Mouse (Mus musculus) hindlimb bud, embryonic 11.5 days (tissue): ENCODE data around the gene Dcbld1.
"Not testable (repeated sequence)": the region's sequence is repeated elsewhere in the genome, so short reads cannot be mapped to it uniquely, and the experiment has no call there.

Experiments
- DNase-seq: peaks from one replicate; pipeline ENCODE4 v3.0.0-alpha.2; 2012; ENCODE audit warnings: low read depth, low spot score; ENCODE audit errors: extremely low spot score

The Dcbld1 gene

DNA sequence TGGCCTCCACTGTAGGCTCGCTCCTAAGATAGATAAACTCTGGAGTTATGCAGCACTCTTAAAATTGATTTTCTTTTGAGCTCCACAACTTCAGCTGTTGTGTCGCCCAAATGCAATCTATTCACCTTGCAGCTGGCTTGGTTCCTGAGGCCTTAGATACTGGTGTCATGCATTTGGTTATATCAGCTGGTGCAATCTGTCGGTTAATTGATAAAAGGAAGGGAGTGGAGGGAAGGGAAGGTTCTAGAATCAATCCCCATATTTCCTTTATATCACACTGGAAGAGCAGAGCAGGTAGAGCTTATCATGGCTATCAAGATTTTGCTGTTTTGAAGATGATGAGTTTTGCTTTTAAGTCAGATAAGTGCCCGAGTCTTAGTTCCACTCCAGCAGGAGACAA is 26.8 kb downstream of the Dcbld1 start:
- DNase-seq = no peak

DNA sequence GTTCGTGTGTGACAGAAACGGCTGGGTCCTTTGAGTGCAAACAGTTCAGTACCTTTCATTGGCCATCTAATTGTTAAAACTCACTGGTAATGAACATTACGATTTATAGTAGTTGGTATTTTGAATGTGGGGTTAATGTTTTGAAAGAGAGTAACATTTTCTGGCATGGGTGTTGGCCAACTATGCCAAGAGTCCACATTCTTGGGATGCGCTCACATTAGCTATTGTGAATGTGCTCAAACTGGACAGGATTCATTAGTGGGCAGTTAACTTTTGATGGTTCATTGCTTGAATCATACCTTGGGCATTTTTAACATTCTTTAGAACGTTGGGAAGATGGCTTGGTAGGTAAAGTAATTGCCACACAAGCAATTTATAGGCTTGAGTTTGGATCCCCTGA is 30.7 kb downstream of the Dcbld1 start:
- DNase-seq = no peak

DNA sequence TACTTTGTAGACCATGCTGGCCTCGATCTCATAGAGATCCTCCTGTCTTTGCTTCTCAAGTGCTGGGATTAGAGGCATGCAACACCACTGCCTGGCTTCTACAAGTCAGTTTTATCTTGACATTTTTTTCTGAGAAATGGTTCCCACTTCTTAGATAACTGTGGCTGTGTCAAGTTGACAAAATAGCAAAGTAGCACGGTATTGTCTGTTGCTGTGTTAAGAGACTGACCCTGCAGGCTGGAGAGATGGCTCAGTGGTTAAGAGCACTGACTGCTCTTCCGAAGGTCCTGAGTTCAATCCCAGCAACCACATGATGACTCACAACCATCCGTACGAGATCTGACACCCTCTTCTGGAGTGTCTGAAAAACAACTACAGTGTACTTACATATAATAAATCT is 35.5 kb downstream of the Dcbld1 start:
- no peak for DNase-seq

DNA sequence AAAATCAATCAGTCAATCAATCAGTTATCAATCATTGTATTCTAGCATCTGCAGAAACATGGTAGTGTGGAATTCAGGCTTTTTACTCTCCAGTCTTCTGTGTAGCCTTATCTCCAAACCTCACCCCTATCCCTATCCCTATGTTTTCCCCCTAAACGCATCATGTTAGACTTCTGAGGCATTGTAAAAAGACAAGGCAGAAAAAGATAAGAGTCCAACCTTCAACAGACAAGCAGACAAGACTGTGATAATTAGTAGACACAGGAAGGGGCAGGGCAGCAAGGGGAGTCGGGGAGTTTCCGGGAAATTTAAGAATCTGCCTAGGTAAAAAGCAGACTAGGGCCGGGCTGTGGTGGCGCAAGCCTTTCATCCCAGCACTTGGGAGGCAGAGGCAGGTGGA is 38.0 kb downstream of the Dcbld1 start:
- DNase-seq = no peak

DNA sequence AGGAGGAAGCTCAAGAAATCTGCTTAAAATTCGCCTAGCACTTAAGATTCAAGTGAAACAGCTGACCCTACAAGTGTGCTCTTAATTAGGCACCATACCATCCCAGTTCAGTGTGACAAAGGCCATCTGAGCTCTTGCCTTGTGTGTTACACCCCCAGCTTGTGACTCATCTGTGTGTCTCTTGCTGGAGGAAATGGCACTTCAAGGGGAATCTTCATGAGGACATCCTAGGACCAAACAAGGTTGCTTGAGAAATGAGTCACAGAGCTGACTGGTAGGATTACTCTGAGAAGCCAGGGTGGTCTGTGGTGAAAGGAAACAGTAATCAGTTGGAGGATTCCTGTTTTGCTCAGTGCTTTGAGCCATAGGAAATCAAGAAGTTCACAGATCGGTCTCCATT is 39.6 kb downstream of the Dcbld1 start:
- no peak for DNase-seq

DNA sequence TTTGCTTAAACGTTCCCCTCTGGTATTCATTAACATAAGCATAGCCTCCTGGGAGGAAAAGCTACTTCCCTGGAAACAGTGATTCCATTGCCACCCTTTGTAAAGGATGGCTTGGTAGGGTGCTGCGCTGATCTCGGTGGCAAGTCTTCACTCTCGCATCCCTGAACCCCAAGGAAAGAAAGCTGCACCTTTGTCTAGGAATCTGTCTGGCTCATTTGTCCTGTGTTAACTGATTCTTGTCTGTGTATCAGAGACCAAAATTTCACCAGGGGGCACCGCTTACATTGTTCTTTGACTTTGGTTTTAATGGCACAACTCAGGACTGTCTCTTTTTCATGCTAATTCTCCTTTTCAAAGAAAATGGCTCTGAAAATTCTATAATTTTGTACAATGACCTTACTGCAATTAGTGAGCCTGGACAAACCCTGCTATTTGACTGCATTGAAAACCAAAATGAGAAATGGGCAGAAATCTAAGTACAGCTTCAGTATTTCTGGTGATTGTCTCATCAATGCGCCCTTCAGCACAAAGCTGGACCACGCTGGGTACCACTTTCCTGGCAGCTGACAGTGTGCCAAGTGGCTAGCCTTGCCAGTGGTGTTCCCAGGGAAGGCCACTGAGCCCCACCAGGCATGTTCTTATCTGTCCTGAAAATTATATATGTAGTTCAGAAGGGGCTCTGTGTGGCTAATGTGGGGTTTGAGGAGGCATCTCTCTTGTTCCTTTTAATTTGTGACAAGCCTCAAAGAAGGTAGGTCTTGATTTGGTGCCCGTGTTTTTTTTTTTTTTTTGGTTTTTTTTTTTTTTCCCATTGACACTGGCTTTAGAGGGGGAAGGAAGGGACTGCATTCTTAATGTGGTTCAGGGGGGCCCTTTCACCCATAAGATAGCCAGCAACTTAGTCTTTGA is 40.8 kb downstream of the Dcbld1 start:
- no peak for DNase-seq

DNA sequence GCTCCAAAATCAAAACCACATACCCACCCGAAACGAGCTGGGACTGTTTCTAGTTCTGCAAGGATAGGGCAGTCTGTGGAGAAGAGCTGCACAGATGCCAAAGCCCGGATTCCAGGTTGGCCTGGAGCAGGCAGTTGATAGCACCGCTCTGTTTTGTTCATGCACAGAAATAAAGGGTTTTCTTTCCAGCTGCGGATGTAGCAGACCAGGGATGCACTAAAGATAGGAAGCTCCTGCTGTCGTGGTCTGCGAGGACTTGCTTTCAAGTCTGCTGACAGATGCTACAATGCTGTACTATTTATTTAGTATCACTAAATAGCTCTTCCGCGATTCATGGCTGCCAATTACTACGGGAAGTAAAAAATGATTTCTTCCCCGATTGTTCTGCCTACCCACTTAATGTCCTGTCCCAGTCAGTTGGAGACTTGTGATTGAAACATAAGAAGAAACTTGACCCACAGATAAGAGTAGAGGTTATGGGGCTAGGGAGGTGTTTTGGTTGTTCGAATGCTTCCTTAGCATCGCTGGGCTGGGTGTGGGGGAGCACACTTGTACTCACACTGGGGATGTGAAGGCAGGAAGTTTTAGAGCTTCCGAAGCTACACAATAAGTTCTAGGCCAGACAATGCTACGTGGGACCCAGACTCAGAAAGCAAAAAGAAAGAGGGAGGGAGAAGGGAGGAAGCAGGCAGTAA is 41.6 kb downstream of the Dcbld1 start:
- DNase-seq = no peak

DNA sequence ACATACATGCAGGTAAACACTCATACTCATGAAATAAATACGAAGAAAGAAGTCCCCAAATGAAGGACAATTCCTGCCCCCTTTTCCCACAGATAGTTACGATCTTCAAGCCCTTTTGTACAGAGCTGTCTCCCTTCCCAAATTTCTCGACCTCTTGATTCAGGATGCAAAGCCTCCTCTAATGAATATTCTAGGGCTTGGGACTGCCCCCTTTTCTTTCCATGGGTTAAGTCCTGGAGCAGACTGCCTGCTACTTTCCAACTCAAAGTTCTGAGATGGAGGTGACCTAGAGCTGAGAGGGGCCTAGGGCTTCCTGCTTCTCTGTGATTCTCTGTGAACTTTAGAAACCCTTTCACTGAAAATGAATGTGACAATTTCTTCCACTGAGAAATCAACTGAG is 43.2 kb downstream of the Dcbld1 start:
- no peak for DNase-seq

DNA sequence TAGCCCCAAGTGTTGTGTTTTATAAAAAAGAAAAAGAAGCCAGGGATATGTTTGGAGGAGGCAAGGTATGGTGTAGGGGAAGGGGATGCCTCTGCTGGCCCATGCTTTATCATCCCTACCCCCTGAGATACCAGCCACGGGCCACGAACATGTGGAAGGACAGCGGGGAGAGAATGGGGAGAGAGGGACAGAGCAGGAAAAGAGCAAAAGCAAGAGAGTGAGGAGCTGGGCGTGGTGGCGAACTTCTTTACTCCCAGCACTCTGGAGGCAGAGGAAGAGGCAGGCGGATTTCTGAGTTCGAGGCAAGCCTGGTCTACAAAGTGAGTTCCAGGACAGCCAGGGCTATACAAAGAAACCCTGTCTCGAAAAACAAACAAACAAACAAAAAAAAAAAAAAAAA is 44.1 kb downstream of the Dcbld1 start:
- DNase-seq = not testable (repeated sequence)

DNA sequence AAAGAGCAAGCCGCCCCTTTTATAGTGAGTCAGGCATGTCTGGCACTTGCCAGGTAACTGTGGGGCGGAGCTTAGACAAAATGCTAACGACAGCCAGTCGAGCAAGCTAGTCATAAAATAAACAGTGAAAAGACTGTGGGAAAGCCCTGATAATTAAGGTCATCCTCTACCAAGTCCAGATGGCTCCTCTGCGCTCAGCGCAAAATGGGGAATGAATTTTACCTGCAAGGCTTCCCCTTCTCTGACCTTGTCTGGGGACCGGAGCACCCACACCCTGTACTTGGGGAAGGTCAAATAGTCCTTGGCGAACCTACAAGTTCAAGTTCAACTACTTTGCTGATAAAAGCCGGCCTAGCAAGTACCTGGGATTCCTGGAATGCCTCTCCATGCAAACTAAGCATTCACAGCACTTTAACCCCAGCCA is 44.6 kb downstream of the Dcbld1 start:
- no peak for DNase-seq

DNA sequence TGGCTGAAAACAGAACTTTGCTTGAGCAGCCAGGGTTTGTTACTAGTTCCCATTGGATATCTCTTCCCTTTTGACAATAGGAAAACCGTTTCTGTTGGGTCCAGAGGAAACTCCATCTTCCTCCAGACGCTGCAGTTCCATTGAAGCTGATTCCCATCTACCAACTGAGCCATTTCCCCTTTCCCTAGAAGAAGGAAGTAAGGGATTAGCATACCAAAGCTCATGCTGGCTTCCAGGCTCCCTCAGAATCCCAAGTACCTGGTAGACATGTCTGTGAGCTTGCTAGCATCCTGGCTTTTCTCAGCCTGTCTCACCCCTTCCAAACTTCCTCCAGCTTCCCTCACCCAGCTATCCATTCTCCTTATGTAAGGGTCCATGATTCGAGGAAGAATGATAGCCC is 45.4 kb downstream of the Dcbld1 start:
- no peak for DNase-seq

DNA sequence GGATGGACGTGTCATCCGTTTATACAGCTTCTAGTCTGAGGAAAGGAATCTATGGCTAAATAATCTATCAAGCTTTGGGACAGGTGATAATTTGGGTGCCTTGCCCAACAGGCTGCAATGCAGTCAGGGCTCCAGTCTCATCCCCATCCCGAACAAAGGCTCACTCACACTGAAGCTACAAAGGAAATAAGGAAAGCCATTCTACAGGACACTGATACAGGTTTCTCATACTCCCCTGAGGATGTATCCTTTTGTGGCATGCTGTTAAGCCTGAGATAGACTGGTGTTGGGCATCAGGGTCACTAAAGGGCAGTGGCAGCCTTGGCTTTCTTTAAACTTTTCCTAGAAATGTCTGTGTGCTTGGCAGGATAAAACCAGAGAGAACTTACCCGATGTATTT is 46.5 kb downstream of the Dcbld1 start:
- no peak for DNase-seq

DNA sequence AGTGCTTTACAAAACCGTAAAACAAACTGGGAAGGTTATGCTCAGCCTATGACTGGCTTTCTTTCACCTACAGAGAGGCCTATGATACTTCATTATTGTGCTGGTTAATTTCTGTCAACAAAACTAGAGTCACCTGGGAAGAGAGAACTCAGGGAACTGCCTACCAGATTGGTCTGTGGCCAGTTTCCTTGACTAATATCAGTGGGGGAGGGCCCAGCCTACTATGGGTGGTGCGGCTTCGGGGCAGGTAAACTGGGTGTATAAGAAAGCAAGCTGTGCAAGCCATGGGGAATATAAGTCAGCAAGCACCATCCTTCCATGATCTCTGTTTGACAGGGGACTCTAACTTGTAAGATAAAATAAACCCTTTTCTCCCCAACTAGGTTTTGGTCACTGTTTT is 47.2 kb downstream of the Dcbld1 start:
- no peak for DNase-seq

DNA sequence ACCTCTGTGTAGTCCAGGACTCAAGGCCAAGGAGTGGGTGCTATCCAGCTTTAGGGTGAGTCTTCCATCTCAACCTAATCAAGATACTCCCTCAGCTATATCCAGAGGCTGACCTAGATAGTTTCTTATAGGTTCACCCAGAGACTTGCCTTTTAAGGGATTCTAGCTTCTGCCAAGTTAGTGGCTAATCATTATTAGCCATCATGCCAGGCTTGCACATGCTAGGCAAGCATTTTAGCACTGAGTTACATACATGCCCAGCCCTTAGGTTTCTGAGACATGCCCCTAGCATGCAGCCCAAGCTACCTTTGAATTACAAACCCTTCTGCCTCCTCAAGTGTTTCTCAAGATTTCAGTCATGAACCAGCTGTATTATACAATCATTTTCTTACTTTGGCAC is 47.9 kb downstream of the Dcbld1 start:
- DNase-seq = no peak

DNA sequence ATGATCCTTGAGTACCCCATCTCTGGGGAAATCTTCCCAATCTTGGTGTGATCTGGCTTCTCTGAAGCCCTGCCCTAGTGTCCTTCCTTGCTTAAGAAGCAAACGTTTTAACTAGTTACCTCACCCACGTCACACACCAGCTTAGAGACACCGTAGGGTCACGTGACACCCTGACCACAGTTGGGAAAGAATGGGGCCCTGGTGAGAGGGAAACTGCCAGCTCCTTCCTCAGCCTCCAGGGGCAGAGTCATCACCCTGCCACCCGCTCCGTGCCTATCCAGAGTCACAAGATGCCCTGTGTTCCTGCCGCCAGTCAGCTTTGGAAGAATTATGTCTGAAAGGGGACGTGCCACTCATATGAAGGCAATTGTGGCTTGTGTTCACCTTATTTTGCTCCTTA is 51.2 kb downstream of the Dcbld1 start:
- no peak for DNase-seq

DNA sequence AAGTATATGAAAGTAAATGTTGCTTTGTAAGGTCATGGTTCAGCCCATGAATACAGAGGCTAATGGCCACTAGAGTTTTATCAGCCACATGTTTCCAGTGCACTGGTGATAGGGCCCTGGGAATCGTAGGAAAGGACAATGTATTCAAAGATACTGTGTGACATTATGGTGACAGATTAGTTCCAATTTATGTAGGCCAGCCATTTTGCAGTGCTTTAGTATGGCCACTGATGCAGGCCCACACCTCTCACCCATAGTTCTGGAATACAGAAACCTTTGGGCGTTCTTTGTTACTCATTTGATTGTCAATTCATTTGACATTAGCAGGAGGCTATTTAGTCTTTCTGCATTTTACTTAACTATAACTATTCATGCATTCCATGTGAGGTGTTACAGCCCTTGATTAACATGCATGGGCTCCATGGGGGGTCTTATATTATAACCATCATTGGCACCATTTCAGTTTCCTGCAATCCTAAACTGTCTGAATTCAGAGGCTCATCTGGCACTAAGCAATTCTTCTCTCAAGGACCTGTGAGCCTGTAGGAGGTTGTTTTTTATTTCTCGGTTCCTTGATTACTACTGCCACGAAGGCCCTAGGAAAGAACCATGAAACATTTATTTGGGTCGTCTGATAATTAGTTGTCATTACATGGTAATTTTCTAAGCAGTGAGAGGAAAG is 54.6 kb downstream of the Dcbld1 start:
- DNase-seq = no peak

DNA sequence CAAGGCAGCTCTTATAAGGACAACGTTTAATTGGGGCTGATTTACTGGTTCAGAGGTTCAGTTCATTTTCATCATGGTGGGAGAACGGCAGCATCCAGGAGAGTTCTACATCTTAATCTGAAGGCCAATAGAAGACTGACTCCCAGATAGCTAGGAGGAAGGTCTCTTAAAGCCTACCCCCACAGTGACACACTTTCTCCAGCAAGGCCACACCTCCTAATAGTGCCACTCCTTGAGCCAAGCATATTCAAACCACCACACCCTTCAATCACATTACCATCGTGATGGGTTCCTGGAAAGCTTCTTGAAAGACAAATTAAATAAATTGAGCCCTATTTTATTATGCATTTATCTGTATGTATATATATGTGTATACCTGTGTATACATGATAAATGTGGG is 55.8 kb downstream of the Dcbld1 start:
- no peak for DNase-seq

DNA sequence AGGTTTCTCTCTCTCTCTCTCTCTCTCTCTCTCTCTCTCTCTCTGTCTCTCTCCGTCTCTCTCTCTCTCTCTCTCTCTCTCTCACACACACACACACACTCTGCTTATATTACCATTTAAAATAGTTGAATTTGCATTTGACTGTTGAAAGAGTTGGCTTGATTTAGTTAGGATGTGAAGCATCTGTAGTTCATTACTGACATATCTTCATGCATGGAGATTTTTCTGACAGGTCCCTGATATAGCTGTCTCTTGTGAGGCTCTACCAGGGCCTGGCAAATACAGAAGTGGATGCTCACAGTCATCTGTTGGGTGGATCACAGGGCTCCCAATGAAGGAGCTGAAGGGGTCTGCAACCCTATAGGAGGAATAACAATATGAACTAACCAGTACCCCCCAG is 59.0 kb downstream of the Dcbld1 start:
- DNase-seq = not testable (repeated sequence)

DNA sequence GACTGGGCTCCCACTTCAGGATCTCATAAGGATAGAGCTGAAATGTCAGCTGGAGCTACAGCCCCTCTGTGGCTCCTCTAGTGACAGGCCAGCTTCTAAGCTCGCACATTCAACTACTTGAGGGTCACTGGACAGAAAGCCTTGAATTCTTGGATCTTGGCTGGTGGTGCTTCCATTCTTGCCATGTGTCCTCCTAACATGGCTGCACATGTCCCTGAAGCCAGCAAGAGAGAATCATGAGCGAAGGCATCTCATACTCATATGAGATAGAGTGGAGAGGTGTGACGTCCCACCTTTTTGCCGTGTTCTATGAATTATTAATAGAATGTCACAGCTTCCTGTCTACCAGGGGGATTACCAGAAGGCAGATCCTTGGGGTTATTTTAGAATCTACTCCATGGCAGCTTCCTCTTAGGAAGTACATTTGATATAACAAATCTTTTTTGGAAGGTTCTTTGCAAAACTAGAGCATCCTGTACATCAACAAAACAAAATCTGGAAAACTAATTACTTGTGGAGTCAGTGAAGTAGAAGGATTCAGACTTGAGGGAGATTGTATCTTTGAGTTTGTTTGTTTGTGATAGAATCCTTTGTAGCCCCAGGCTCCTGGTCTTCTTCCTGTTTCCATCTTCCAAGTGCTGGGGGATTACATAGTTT is 60.6 kb downstream of the Dcbld1 start:
- DNase-seq = no peak

DNA sequence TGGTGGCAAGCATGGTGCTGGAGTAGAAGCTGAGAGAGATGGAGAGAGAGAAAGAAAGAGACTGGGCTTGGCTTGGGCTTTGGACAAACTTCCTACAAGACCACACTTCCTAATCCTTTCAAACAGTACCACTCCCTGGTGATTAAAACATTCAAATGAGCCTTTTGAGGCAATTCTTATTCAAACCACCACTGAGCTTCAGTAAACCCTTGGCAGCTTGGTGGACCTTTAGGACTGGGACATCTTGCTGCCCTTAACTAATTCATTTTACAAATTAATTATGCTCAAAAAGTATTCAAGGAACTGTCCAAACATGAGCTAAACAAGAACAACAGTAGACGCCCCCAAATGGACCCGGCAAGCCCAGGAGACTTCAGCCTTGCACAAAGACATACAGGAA is 62.5 kb downstream of the Dcbld1 start:
- DNase-seq = no peak

DNA sequence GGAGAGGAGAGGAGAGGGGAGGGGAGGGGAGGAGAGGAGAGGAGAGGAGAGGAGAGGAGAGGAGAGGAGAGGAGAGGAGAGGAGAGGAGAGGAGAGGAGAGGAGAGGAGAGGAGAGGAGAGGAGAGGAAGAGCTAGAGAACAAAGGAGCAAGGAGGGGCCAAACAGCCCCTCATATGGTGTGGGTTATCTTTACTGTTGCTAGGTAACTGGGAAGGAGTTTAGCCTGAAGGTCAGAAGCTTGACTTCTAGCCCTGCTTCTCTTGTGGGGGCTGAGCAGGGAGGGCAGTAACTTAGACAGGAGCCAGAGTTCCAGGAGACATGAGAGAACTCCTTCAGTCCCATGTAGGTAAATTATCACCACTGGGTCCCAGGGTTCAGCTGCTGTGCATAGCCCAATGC is 65.1 kb downstream of the Dcbld1 start:
- not testable (repeated sequence) for DNase-seq
